Mouse (Mus musculus): ENCODE data around the gene Ccdc30. TPM values are rescaled to one million over a fixed set of nuclear protein-coding genes. Genes with fewer than 3 reads are reported as not detected.

Ccdc30 gene
- 1.5 TPM for polyA plus RNA-seq (2015; fragmentation: Illumina TruSeq; extraction: RNeasy Lipid Tissue Mini Kit (QIAGEN cat#74804); ENCODE audit: insufficient read depth, low read depth, low replicate concordance)

DNA sequence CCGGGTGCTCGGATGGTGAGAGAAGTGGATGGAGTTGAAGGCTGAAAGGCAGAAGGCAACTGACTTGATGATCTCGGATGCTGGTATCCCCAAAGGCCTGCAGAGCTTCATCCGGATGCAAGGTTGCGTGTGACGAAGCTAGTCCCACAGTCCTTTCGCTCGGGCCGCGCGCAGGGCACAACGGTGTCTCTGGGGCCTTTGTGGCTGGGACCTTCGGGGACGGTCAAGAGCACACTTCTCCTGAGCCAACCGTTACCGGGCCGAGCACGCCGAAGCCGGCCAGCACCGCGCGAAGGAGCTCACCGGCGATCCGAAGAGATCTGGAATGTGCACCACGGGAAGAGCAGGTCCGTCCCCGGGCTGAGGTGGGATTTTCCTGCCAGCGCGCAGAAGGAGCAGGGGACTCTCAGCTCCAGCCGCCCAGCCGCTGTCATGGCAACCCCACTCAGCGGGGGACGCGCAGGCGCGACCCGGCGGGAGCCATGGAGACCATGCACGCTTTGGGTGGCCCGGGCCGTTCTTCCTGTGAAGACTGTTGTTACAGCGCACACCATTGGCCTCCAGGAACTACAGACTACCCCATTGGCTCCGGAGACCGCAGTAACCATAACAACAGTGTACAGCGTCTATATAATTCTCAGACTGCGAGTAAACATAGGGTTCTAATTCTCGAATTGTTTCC, at the start of gene Ccdc30:
Gene Ccdc30, minus strand, starts transcription at position 450 of the 682 bp plus-strand sequence.

DNA sequence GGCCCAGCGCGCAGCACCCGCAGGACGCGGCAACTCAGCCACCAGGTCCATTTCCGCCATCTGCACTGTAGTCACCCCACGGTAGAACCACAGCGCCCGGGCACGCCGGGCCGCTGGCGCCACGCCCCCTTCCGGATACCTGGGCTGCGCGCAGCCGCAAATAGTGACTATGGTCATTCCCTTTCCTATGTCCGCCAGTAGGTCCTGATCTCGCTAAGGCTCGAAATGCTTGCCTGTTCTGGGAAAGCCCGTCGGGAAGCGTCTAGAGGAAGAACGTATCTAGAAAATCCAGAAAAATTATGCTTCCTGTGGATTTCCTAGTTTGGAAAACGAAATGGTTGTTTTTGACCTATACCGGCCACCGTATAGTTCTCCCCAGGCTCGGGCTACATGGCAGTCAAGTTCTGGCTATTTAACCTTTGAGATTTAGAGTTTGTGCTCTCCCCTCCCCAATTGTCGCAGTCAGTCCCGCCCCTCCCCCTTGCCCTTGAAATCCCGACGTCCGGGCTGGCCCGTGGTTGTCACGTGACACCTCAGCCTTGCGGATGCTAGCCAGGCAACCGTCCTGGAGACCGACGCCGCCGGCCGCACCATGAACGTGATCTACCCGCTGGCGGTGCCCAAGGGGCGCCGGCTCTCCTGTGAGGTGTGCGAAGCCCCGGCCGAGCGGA, 7.1 kb upstream of the Ccdc30 start, which contains the start of the genes Ppcs and Zmynd12:
Gene Ppcs, minus strand, starts transcription at position 127 of the 671 bp plus-strand sequence.
Gene Zmynd12, plus strand, starts transcription at position 521 of the 671 bp plus-strand sequence.

GRCm38 (mm10) chr4:119320131-119320830, 95.0 kb downstream of the Ccdc30 start, which contains the start of gene Ppih:
Ppih (minus strand) TSS chr4:119320546.

DNA sequence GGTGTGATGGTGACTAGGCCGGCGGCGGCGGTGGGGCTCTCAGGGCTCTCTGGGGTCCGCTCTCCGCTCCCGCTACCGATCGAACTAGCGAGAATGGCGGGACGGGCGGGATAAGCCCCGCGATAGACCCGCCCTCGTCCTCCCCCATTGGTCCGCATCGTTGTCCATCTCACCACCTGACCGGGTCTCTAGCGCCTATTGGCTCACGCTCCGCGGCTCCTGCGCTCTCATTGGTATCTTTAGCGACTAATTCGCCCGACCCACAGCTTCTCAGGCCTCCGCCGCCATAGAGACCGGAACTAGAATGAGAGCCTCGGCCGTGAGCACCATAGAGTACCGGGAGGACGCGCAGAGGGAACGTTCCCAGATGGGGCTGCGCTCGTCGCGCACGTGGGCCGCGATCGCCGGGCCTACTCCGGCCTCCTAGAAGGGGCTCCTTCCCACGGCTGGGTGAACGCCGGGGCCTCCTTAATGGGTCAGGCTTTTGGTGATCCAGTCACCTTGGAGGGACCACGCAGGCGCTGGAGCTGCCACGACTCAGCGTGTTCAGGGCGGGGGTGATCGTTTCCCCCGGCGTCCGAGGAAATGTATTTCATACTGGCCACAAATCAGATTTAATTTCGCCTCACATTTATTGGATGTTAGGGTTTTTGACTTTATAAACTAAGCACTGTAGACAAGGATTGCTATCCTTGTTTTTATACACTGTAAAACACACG, 120.7 kb downstream of the Ccdc30 start, which contains the start of gene Ybx1:
Gene Ybx1, minus strand, starts transcription at position 190 of the 719 bp plus-strand sequence.

Other genes with a start within 250 kb of the Ccdc30 start
- gene Zfp691, start 241.3 kb downstream of the Ccdc30 start, polyA plus RNA-seq (2015; fragmentation: Illumina TruSeq; extraction: RNeasy Lipid Tissue Mini Kit (QIAGEN cat#74804); ENCODE audit: insufficient read depth, low read depth, low replicate concordance): 3.7 TPM
- gene Ermap, start 225.5 kb downstream of the Ccdc30 start, polyA plus RNA-seq (2015; fragmentation: Illumina TruSeq; extraction: RNeasy Lipid Tissue Mini Kit (QIAGEN cat#74804); ENCODE audit: insufficient read depth, low read depth, low replicate concordance): not detected
- 5.2 TPM for gene Svbp, start 220.2 kb downstream of the Ccdc30 start, polyA plus RNA-seq (2015; fragmentation: Illumina TruSeq; extraction: RNeasy Lipid Tissue Mini Kit (QIAGEN cat#74804); ENCODE audit: insufficient read depth, low read depth, low replicate concordance)
- not detected for gene Tmem269, start 197.3 kb downstream of the Ccdc30 start, polyA plus RNA-seq (2015; fragmentation: Illumina TruSeq; extraction: RNeasy Lipid Tissue Mini Kit (QIAGEN cat#74804); ENCODE audit: insufficient read depth, low read depth, low replicate concordance)
- gene AU022252, start 182.8 kb downstream of the Ccdc30 start, polyA plus RNA-seq (2015; fragmentation: Illumina TruSeq; extraction: RNeasy Lipid Tissue Mini Kit (QIAGEN cat#74804); ENCODE audit: insufficient read depth, low read depth, low replicate concordance): 1.6 TPM
- 5.2 TPM for gene P3h1, start 182.6 kb downstream of the Ccdc30 start, polyA plus RNA-seq (2015; fragmentation: Illumina TruSeq; extraction: RNeasy Lipid Tissue Mini Kit (QIAGEN cat#74804); ENCODE audit: insufficient read depth, low read depth, low replicate concordance)
- gene Cldn19, start 160.1 kb downstream of the Ccdc30 start, polyA plus RNA-seq (2015; fragmentation: Illumina TruSeq; extraction: RNeasy Lipid Tissue Mini Kit (QIAGEN cat#74804); ENCODE audit: insufficient read depth, low read depth, low replicate concordance): not detected
- gene Ybx1, start 120.9 kb downstream of the Ccdc30 start, polyA plus RNA-seq (2015; fragmentation: Illumina TruSeq; extraction: RNeasy Lipid Tissue Mini Kit (QIAGEN cat#74804); ENCODE audit: insufficient read depth, low read depth, low replicate concordance): 82.7 TPM
- 6.9 TPM for gene Ppih, start 95.0 kb downstream of the Ccdc30 start, polyA plus RNA-seq (2015; fragmentation: Illumina TruSeq; extraction: RNeasy Lipid Tissue Mini Kit (QIAGEN cat#74804); ENCODE audit: insufficient read depth, low read depth, low replicate concordance)
- 3.3 TPM for gene Ppcs, start 6.9 kb upstream of the Ccdc30 start, polyA plus RNA-seq (2015; fragmentation: Illumina TruSeq; extraction: RNeasy Lipid Tissue Mini Kit (QIAGEN cat#74804); ENCODE audit: insufficient read depth, low read depth, low replicate concordance)
- gene Zmynd12, start 7.3 kb upstream of the Ccdc30 start, polyA plus RNA-seq (2015; fragmentation: Illumina TruSeq; extraction: RNeasy Lipid Tissue Mini Kit (QIAGEN cat#74804); ENCODE audit: insufficient read depth, low read depth, low replicate concordance): not detected
- 0.31 TPM for gene Rimkla, start 77.1 kb upstream of the Ccdc30 start, polyA plus RNA-seq (2015; fragmentation: Illumina TruSeq; extraction: RNeasy Lipid Tissue Mini Kit (QIAGEN cat#74804); ENCODE audit: insufficient read depth, low read depth, low replicate concordance)
- gene Foxj3, start 121.5 kb upstream of the Ccdc30 start, polyA plus RNA-seq (2015; fragmentation: Illumina TruSeq; extraction: RNeasy Lipid Tissue Mini Kit (QIAGEN cat#74804); ENCODE audit: insufficient read depth, low read depth, low replicate concordance): 5.0 TPM
- gene Frg2f1, start 124.0 kb upstream of the Ccdc30 start, polyA plus RNA-seq (2015; fragmentation: Illumina TruSeq; extraction: RNeasy Lipid Tissue Mini Kit (QIAGEN cat#74804); ENCODE audit: insufficient read depth, low read depth, low replicate concordance): 2.3 TPM
- gene Guca2a, start 222.2 kb upstream of the Ccdc30 start, polyA plus RNA-seq (2015; fragmentation: Illumina TruSeq; extraction: RNeasy Lipid Tissue Mini Kit (QIAGEN cat#74804); ENCODE audit: insufficient read depth, low read depth, low replicate concordance): not detected
- not detected for gene Guca2b, start 243.4 kb upstream of the Ccdc30 start, polyA plus RNA-seq (2015; fragmentation: Illumina TruSeq; extraction: RNeasy Lipid Tissue Mini Kit (QIAGEN cat#74804); ENCODE audit: insufficient read depth, low read depth, low replicate concordance)